Mouse (Mus musculus) limb, embryonic 15.5 days (tissue): ENCODE data around the gene Acacb. TPM values are rescaled to one million over a fixed set of nuclear protein-coding genes. Genes with fewer than 3 reads are reported as not detected.
A peak's percentile ranks its signal among the peaks of the same experiment; 100 is the strongest.

Experiments used
- ATAC-seq: fragments of 200-750 bp; cut with Nextera tagmentation; 2 replicates; pipeline ENCODE4 v1.8.0; 2017; ENCODE audit warnings: low read depth, moderate TSS enrichment; ENCODE audit not compliant: insufficient number of reproducible peaks, low FRiP score, low TSS enrichment
- H3K27ac ChIP-seq: fragments of 300-500 bp; sonication (generic); 2 replicates; pipeline ENCODE4 v1.5.1; 2015; ENCODE audit warnings: moderate library complexity, mild to moderate bottlenecking, inconsistent platforms
- H3K27me3 ChIP-seq: fragments of 300-500 bp; sonication (generic); 2 replicates; pipeline ENCODE4 v1.6.1; 2015; ENCODE audit warnings: inconsistent platforms
- H3K36me3 ChIP-seq: fragments of 300-500 bp; sonication (generic); 2 replicates; pipeline ENCODE4 v1.6.1; 2015; ENCODE audit warnings: inconsistent platforms
- H3K4me1 ChIP-seq: fragments of 300-500 bp; sonication (generic); 2 replicates; pipeline ENCODE4 v1.6.1; 2015; ENCODE audit warnings: inconsistent platforms
- H3K4me2 ChIP-seq: fragments of 300-500 bp; sonication (generic); 2 replicates; pipeline ENCODE4 v1.6.1; 2015; ENCODE audit warnings: mild to moderate bottlenecking, inconsistent platforms
- H3K4me3 ChIP-seq: fragments of 300-500 bp; sonication (generic); 2 replicates; pipeline ENCODE4 v1.5.1; 2015; ENCODE audit warnings: mild to moderate bottlenecking, inconsistent platforms
- H3K9ac ChIP-seq: fragments of 300-500 bp; sonication (generic); 2 replicates; pipeline ENCODE4 v1.6.1; 2015; ENCODE audit warnings: inconsistent platforms
- H3K9me3 ChIP-seq: fragments of 300-500 bp; sonication (generic); 2 replicates; pipeline ENCODE4 v1.6.1; 2016; ENCODE audit warnings: inconsistent platforms
- WGBS: fragments of 180-500 bp; shearing (Covaris S2); methylation state at CpG from one replicate; pipeline ENCODE4 v1.1.7; 2015; 5-methylcytosine and 5-hydroxymethylcytosine counted together
- polyA plus RNA-seq: library from polyadenylated mRNA; unstranded; fragments of >200 nt; fragmentation: Nextera tagmentation; extraction: Ambion mirVana; gene quantifications from 2 replicates; pipeline ENCODE4 v1.2.1, GENCODE M21; 2015

Gene Acacb
- 1.7 and 2.5 TPM in 2 replicates for polyA plus RNA-seq

- no peak within 1 kb of the TSS for H3K9ac ChIP-seq
- H3K27me3 ChIP-seq, result no peaks in the 10 kb centered on the region
- H3K9me3 ChIP-seq, result no peaks in the 10 kb centered on the region
- H3K4me1 ChIP-seq, result peaks cover 16% of the 10 kb centered on the region
- H3K4me2 ChIP-seq, result no peak within 1 kb of the TSS
- no peak within 1 kb of the TSS for H3K27ac ChIP-seq
- no peak for ATAC-seq
- 25% methylated on average over 19 of the region's 19 CpGs for WGBS
- H3K36me3 ChIP-seq, result no peaks in the 10 kb centered on the region
- no peak within 1 kb of the TSS for H3K4me3 ChIP-seq
These were observed at the start of gene Acacb for GRCm38 (mm10) chr5:114146028-114146888. Gene Acacb, plus strand, starts transcription at chr5:114146535.

- peak overlapping the region; percentile 98 for H3K4me3 ChIP-seq
- no peaks in the 10 kb centered on the region for H3K9me3 ChIP-seq
- no peaks in the 10 kb centered on the region for H3K27me3 ChIP-seq
- H3K4me1 ChIP-seq, result peaks cover 14% of the 10 kb centered on the region
- 8% methylated on average over 37 of the region's 37 CpGs for WGBS
- peak overlapping the region; percentile 93 for H3K4me2 ChIP-seq
- peak overlapping the region; percentile 68 for H3K27ac ChIP-seq
- peak; percentile 78 for ATAC-seq
- peaks cover 18% of the 10 kb centered on the region for H3K36me3 ChIP-seq
- peak overlapping the region; percentile 96 for H3K9ac ChIP-seq
These were observed 46.5 kb upstream of the Acacb start for GRCm38 (mm10) chr5:114099709-114100389.

- H3K4me3 ChIP-seq, result peak overlapping the region; percentile 98
- peak overlapping the region; percentile 93 for H3K4me2 ChIP-seq
- 4% methylated on average over 26 of the region's 64 CpGs for WGBS
- H3K9ac ChIP-seq, result peak overlapping the region; percentile 96
- ATAC-seq, result 0 out of 2 replicates have a peak, but pooled peaks have one; percentile 22
- no peaks in the 10 kb centered on the region for H3K27me3 ChIP-seq
- peak overlapping the region; percentile 68 for H3K27ac ChIP-seq
- peaks cover 25% of the 10 kb centered on the region for H3K36me3 ChIP-seq
- H3K9me3 ChIP-seq, result no peaks in the 10 kb centered on the region
- H3K4me1 ChIP-seq, result peaks cover 14% of the 10 kb centered on the region
These were observed 45.8 kb upstream of the Acacb start for GRCm38 (mm10) chr5:114100390-114101099.

- 84% methylated on average over 4 of the region's 4 CpGs for WGBS
- H3K27me3 ChIP-seq, result no peaks in the 10 kb centered on the region
These were observed 44.5 kb upstream of the Acacb start for GRCm38 (mm10) chr5:114101873-114102272.

GRCm38 (mm10) chr5:114102807-114103206, 43.5 kb upstream of the Acacb start:
- Histone ChIP-seq H3K36me3 (peaks cover 48% of the 10 kb centered on the region), H3K4me2 (no peak overlapping the region), H3K9me3 (no peaks in the 10 kb centered on the region), H3K4me1 (peaks cover 14% of the 10 kb centered on the region), H3K9ac (no peak overlapping the region), H3K27ac (no peak overlapping the region), H3K27me3 (no peaks in the 10 kb centered on the region), H3K4me3 (no peak overlapping the region)
- no peak for ATAC-seq
- 93% methylated on average over 1 of the region's 1 CpGs for WGBS

More at GRCm38 (mm10) chr5:114101873-114102272, 44.5 kb upstream of the Acacb start:
- Histone ChIP-seq H3K9ac (no peak overlapping the region), H3K4me3 (no peak overlapping the region), H3K9me3 (no peaks in the 10 kb centered on the region), H3K4me2 (no peak overlapping the region), H3K36me3 (peaks cover 39% of the 10 kb centered on the region), H3K27ac (no peak overlapping the region), H3K4me1 (peaks cover 14% of the 10 kb centered on the region)
- no peak for ATAC-seq

- Histone ChIP-seq H3K4me1 (peaks cover under 1% of the 10 kb centered on the region; the same call in 1 of the 2 replicates), H3K9me3 (no peaks in the 10 kb centered on the region), H3K4me2 (no peak overlapping the region), H3K27me3 (no peaks in the 10 kb centered on the region), H3K27ac (no peak overlapping the region), H3K4me3 (no peak overlapping the region), H3K9ac (no peak overlapping the region), H3K36me3 (peaks cover 85% of the 10 kb centered on the region)
- WGBS, result 83% methylated on average over 16 of the region's 16 CpGs
- no peak for ATAC-seq
These were observed 39.9 kb upstream of the Acacb start for GRCm38 (mm10) chr5:114106391-114106935.

GRCm38 (mm10) chr5:114113334-114113733, 33.0 kb upstream of the Acacb start:
- H3K4me3 ChIP-seq, result no peak overlapping the region
- no peak overlapping the region for H3K27ac ChIP-seq
- H3K4me2 ChIP-seq, result no peak overlapping the region
- no peak overlapping the region for H3K9ac ChIP-seq
- H3K27me3 ChIP-seq, result no peaks in the 10 kb centered on the region
- H3K36me3 ChIP-seq, result peaks cover 94% of the 10 kb centered on the region
- no peaks in the 10 kb centered on the region for H3K9me3 ChIP-seq
- WGBS, result 88% methylated on average over 6 of the region's 6 CpGs
- ATAC-seq, result no peak
- H3K4me1 ChIP-seq, result no peaks in the 10 kb centered on the region

GRCm38 (mm10) chr5:114115030-114115429, 31.3 kb upstream of the Acacb start:
- Histone ChIP-seq H3K36me3 (peaks cover 90% of the 10 kb centered on the region), H3K4me1 (no peaks in the 10 kb centered on the region), H3K4me2 (no peak overlapping the region), H3K9ac (no peak overlapping the region), H3K4me3 (no peak overlapping the region), H3K27ac (no peak overlapping the region), H3K9me3 (no peaks in the 10 kb centered on the region), H3K27me3 (no peaks in the 10 kb centered on the region)
- ATAC-seq, result no peak
- WGBS, result 87% methylated on average over 5 of the region's 5 CpGs

- Histone ChIP-seq H3K4me2 (no peak overlapping the region), H3K4me3 (no peak overlapping the region), H3K27ac (no peak overlapping the region), H3K4me1 (no peaks in the 10 kb centered on the region), H3K9ac (no peak overlapping the region), H3K36me3 (peaks cover 90% of the 10 kb centered on the region), H3K9me3 (no peaks in the 10 kb centered on the region), H3K27me3 (no peaks in the 10 kb centered on the region)
- no peak for ATAC-seq
- 81% methylated on average over 7 of the region's 7 CpGs for WGBS
These were observed 29.7 kb upstream of the Acacb start for GRCm38 (mm10) chr5:114116586-114116985.

GRCm38 (mm10) chr5:114119806-114120205, 26.5 kb upstream of the Acacb start:
- H3K36me3 ChIP-seq, result peaks cover 89% of the 10 kb centered on the region
- H3K4me3 ChIP-seq, result no peak overlapping the region
- H3K4me1 ChIP-seq, result no peaks in the 10 kb centered on the region
- ATAC-seq, result no peak
- H3K27ac ChIP-seq, result no peak overlapping the region
- no peaks in the 10 kb centered on the region for H3K9me3 ChIP-seq
- H3K4me2 ChIP-seq, result no peak overlapping the region
- 66% methylated on average over 4 of the region's 4 CpGs for WGBS
- no peaks in the 10 kb centered on the region for H3K27me3 ChIP-seq
- H3K9ac ChIP-seq, result no peak overlapping the region

- H3K27me3 ChIP-seq, result no peaks in the 10 kb centered on the region
- H3K9me3 ChIP-seq, result no peaks in the 10 kb centered on the region
- no peak overlapping the region for H3K27ac ChIP-seq
- H3K4me2 ChIP-seq, result no peak overlapping the region
- H3K36me3 ChIP-seq, result peaks cover 46% of the 10 kb centered on the region
- no peak overlapping the region for H3K9ac ChIP-seq
- WGBS, result 94% methylated on average over 3 of the region's 3 CpGs
- no peak overlapping the region for H3K4me3 ChIP-seq
- H3K4me1 ChIP-seq, result peaks cover 10% of the 10 kb centered on the region; the same call in 1 of the 2 replicates
- no peak for ATAC-seq
These were observed 20.3 kb upstream of the Acacb start for GRCm38 (mm10) chr5:114126008-114126407.
